Comparison of ENCODE assay signal across 9 mouse cellular contexts in the genomic region with DNA sequence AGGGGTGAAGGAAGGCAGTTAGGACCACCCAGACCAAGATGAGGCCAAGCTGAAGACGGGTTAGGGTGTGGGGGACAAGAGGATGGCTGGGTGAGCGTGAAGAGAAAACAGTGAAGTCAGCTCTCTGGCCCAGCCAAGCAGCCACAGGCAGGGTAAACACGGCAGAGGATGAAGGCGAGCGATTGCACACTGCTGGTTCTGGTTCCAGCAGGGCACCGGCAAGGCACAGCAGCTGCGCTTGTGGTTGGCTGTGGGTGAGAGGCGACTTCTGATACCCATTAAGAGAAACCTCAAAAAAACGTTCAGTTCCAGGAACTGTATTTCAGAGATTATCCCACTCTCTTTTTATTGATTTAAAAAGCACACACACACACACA. TPM values are rescaled to one million over a fixed set of nuclear protein-coding genes. Genes with fewer than 3 reads are reported as not detected.
DNase-seq lines count a peak whose midpoint lies in the region; ATAC-seq and TF ChIP-seq lines count a peak whose summit lies in the region.
"Had no signal": no experiment of that assay in that cellular context is flagged by ENCODE, and none has a peak within 500 bp of the region (broad histone marks: within the 10 kb centered on the region; RNA-seq: fewer than 3 reads in every experiment).

No protein-coding gene starts in this region.

- H3K9ac ChIP-seq in neural tube, embryonic 13.5 days = no peak overlapping the region
- H3K9ac ChIP-seq: hindbrain, embryonic 14.5 days had no signal

- peaks cover 30% of the 10 kb centered on the region for H3K4me1 ChIP-seq in neural tube, embryonic 13.5 days (replicated peaks)
- H3K4me1 ChIP-seq in cortical plate, adult 2 months (ENCODE audit: control insufficient read depth, insufficient read depth, low read length) = peaks cover 21% of the 10 kb centered on the region

- TF ChIP-seq CTCF in cortical plate, adult 2 months (IDR thresholded peaks at IDR 0.05; ENCODE audit: extremely low read depth, insufficient read depth, low read length) = no peak

- H3K9me3 ChIP-seq in neural tube, embryonic 13.5 days = no peaks in the 10 kb centered on the region

- 0 out of 2 replicates have a peak overlapping the region, but pooled peaks have one; percentile 9 for H3K27ac ChIP-seq in neural tube, embryonic 13.5 days (replicated peaks)
- 0 out of 2 replicates have a peak overlapping the region, but pooled peaks have one; percentile 1 for H3K27ac ChIP-seq in cortical plate, adult 2 months (ENCODE audit: insufficient read depth, low read length)
- H3K27ac ChIP-seq: hindbrain, embryonic 14.5 days had no signal

- no peak for TF ChIP-seq POLR2A in cortical plate, adult 2 months (IDR thresholded peaks at IDR 0.05; ENCODE audit: extremely low read depth, insufficient read depth, low read length)

- no peaks in the 10 kb centered on the region for H3K27me3 ChIP-seq in neural tube, embryonic 13.5 days

- ATAC-seq in neural tube, embryonic 13.5 days (ENCODE audit: low read depth) = no peak
- ATAC-seq in megakaryocyte, adult 5-6 weeks (ENCODE audit: poor library complexity, severe bottlenecking) = peak; percentile 72
- no peak for ATAC-seq in monocyte, adult 5-6 weeks (replicated peaks; ENCODE audit: insufficient number of reproducible peaks, low FRiP score, low TSS enrichment, poor library complexity, severe bottlenecking)

- no peak overlapping the region for H3K4me3 ChIP-seq in neural tube, embryonic 13.5 days
- no peak overlapping the region for H3K4me3 ChIP-seq in cortical plate, adult 2 months (ENCODE audit: insufficient read depth, low read length)

- no peaks in the 10 kb centered on the region for H3K36me3 ChIP-seq in neural tube, embryonic 13.5 days

- no peak for DNase-seq in neural tube, embryonic 10.5 days (ENCODE audit: extremely low spot score, low spot score)
- peak; percentile 57 to 60 for DNase-seq in thymus, postnatal 10 days (ENCODE audit: low spot score in 2 of 2)
- DNase-seq in cerebellum, adult 9-11 months = no peak
- no peak for DNase-seq in retina, postnatal 1 day

- H3K4me2 ChIP-seq in neural tube, embryonic 13.5 days = no peak overlapping the region
- H3K4me2 ChIP-seq: hindbrain, embryonic 14.5 days had no signal

- 70% methylated on average over 9 of the region's 9 CpGs for WGBS in neural tube, embryonic 13.5 days

RNA-seq across cellular contexts. Expression of a gene that starts 24.3 kb away (rescaled TPM):
- polyA plus RNA-seq in neural tube, embryonic 13.5 days (2015; fragmentation: Nextera tagmentation; extraction: Ambion mirVana) = not detected in 2 replicates
- polyA plus RNA-seq in cortical plate, adult 2 months (2012; rRNA removed) = not detected in 2 replicates
- 0.33 TPM in 1 of 2 replicates, not detected in the other for total RNA-seq in megakaryocyte, adult 5-6 weeks (2015)
- not detected in 2 replicates for total RNA-seq in megakaryocyte, adult 5-6 weeks (2017)
- not detected in 3 replicates for total RNA-seq in monocyte, adult 5-6 weeks (2017)
- polyA plus RNA-seq: hindbrain, embryonic 14.5 days had no signal

RNA-seq across cellular contexts. Expression of a gene that starts 32.7 kb away (rescaled TPM):
- polyA plus RNA-seq in neural tube, embryonic 13.5 days (2015; fragmentation: Nextera tagmentation; extraction: Ambion mirVana) = 0.17 TPM in 1 of 2 replicates, not detected in the other
- polyA plus RNA-seq in cortical plate, adult 2 months (2012; rRNA removed) = 0.04 TPM in 1 of 2 replicates, not detected in the other
- total RNA-seq in megakaryocyte, adult 5-6 weeks (2015) = not detected in 2 replicates
- total RNA-seq in megakaryocyte, adult 5-6 weeks (2017) = 0.94 TPM in 1 of 2 replicates, not detected in the other
- total RNA-seq in monocyte, adult 5-6 weeks (2017) = 0.48 to 0.49 TPM in 2 of 3 replicates, not detected in the other

Comparison
In these comparisons a context has a peak if more than half of its experiments do, and no peak if none do; other contexts are left out.
1. DNase-seq: peak in thymus, postnatal 10 days (2 of 2); none in neural tube, embryonic 10.5 days (single experiment), cerebellum, adult 9-11 months (single experiment) and retina, postnatal 1 day (single experiment).